Comparison of ENCODE assay signal across 7 mouse cellular contexts in genomic region chr14:105779760-105780159, GRCm38 (mm10).
"Had no signal": no experiment of that assay in that cellular context is flagged by ENCODE, and none has a peak within 500 bp of the region (broad histone marks: within the 10 kb centered on the region; RNA-seq: fewer than 3 reads in every experiment).

No protein-coding gene starts in this region.

- DNase-seq: midbrain, embryonic 14.5 days; thymus, postnatal 36 days had no signal

- H3K4me3 ChIP-seq: limb, embryonic 15.5 days; liver, embryonic 12.5 days; midbrain, embryonic 10.5 days; myocyte; neural tube, embryonic 15.5 days had no signal

- H3K4me1 ChIP-seq: limb, embryonic 15.5 days; liver, embryonic 12.5 days; midbrain, embryonic 10.5 days; neural tube, embryonic 15.5 days had no signal

- H3K27ac ChIP-seq: limb, embryonic 15.5 days; liver, embryonic 12.5 days; midbrain, embryonic 10.5 days; neural tube, embryonic 15.5 days had no signal
